Mouse (Mus musculus) retina, postnatal 1 day (tissue): ENCODE measurements around the gene Tm7sf2.

Experiments
- DNase-seq: peaks from one replicate; pipeline ENCODE4 v3.0.0-alpha.2; 2012

Tm7sf2 gene

GRCm38 (mm10) chr19:6040002-6040401 lies 28.2 kb downstream of the Tm7sf2 start:
- no peak for DNase-seq

- DNase-seq, result no peak
Measured at GRCm38 (mm10) chr19:6038326-6038725, 29.8 kb downstream of the Tm7sf2 start.

GRCm38 (mm10) chr19:6037695-6038094 lies 30.5 kb downstream of the Tm7sf2 start:
- DNase-seq, result no peak

GRCm38 (mm10) chr19:6035966-6036585 lies 32.1 kb downstream of the Tm7sf2 start:
- DNase-seq, result no peak

- no peak for DNase-seq
Measured at GRCm38 (mm10) chr19:6030520-6031280, 37.5 kb downstream of the Tm7sf2 start.

- no peak for DNase-seq
Measured at GRCm38 (mm10) chr19:6029426-6029825, 38.7 kb downstream of the Tm7sf2 start.

- DNase-seq, result no peak
Measured at GRCm38 (mm10) chr19:6028991-6029390, 39.2 kb downstream of the Tm7sf2 start.

GRCm38 (mm10) chr19:6023930-6024329 lies 44.2 kb downstream of the Tm7sf2 start:
- DNase-seq, result no peak

- DNase-seq, result no peak
Measured at GRCm38 (mm10) chr19:6023059-6023458, 45.1 kb downstream of the Tm7sf2 start.

- DNase-seq, result no peak
Measured at GRCm38 (mm10) chr19:6020276-6020675, 47.9 kb downstream of the Tm7sf2 start.

GRCm38 (mm10) chr19:6018142-6019089 lies 49.8 kb downstream of the Tm7sf2 start:
- DNase-seq, result peak; percentile 90

- DNase-seq, result peak; percentile 46
Measured at GRCm38 (mm10) chr19:6016532-6016931, 51.6 kb downstream of the Tm7sf2 start.

GRCm38 (mm10) chr19:6015511-6016315 lies 52.5 kb downstream of the Tm7sf2 start, which contains the start of gene Capn1:
TSS of gene Capn1 (minus strand) at chr19:6015897.
- DNase-seq, result peak; percentile 80

- DNase-seq, result no peak
Measured at GRCm38 (mm10) chr19:6014991-6015510, 53.1 kb downstream of the Tm7sf2 start.

- no peak for DNase-seq
Measured at GRCm38 (mm10) chr19:6013691-6014090, 54.5 kb downstream of the Tm7sf2 start.
